Mouse (Mus musculus) megakaryocyte, adult 5-6 weeks (primary cell): ENCODE measurements around the gene Fxr2. TPM values are rescaled to one million over a fixed set of nuclear protein-coding genes. Genes with fewer than 3 reads are reported as not detected.

ENCODE experiments used
- total RNA-seq, 2 experiments: library from RNA; stranded (forward) in 1 of 2; stranded (reverse) in 1 of 2; fragments of 153-499, 151-499 nt in 1 of 2; fragments of 221-1000, 200-1000 nt in 1 of 2; gene quantifications; 2 replicates each; pipeline versions ENCODE4 v1.2.3 to v1.2.4; 2015 to 2017

Gene Fxr2
- total RNA-seq, 2 experiments from 2014 or later = 25.3 to 36.5 TPM

Other genes starting within 250 kb of the Fxr2 start
Only the 30 nearest of the 34 such genes appear.
- gene Tmem88, start 234.8 kb upstream of the Fxr2 start, total RNA-seq (2015) = 0.14 TPM in 1 of 2 replicates, not detected in the other
- 0.18 TPM in 1 of 2 replicates, not detected in the other for gene Tmem88, start 234.8 kb upstream of the Fxr2 start, total RNA-seq (2017)
- gene Kdm6b, start 219.3 kb upstream of the Fxr2 start, total RNA-seq (2015) = 27.1 and 29.0 TPM in 2 replicates
- gene Kdm6b, start 219.3 kb upstream of the Fxr2 start, total RNA-seq (2017) = 5.0 and 6.7 TPM in 2 replicates
- gene Dnah2, start 83.9 kb upstream of the Fxr2 start, total RNA-seq (2015) = 0.54 and 1.8 TPM in 2 replicates
- gene Dnah2, start 83.9 kb upstream of the Fxr2 start, total RNA-seq (2017) = 2.1 and 8.0 TPM in 2 replicates
- 0.11 TPM in 1 of 2 replicates, not detected in the other for gene Efnb3, start 72.8 kb upstream of the Fxr2 start, total RNA-seq (2015)
- gene Efnb3, start 72.8 kb upstream of the Fxr2 start, total RNA-seq (2017) = 0.45 TPM in 1 of 2 replicates, not detected in the other
- 11.8 and 12.2 TPM in 2 replicates for gene Wrap53, start 52.7 kb upstream of the Fxr2 start, total RNA-seq (2015)
- gene Wrap53, start 52.7 kb upstream of the Fxr2 start, total RNA-seq (2017) = 5.3 and 5.9 TPM in 2 replicates
- gene Trp53, start 52.6 kb upstream of the Fxr2 start, total RNA-seq (2015) = 59.2 and 64.7 TPM in 2 replicates
- 21.8 and 28.3 TPM in 2 replicates for gene Trp53, start 52.6 kb upstream of the Fxr2 start, total RNA-seq (2017)
- 0.91 and 2.2 TPM in 2 replicates for gene Atp1b2, start 27.0 kb upstream of the Fxr2 start, total RNA-seq (2015)
- gene Atp1b2, start 27.0 kb upstream of the Fxr2 start, total RNA-seq (2017) = 0.26 and 0.45 TPM in 2 replicates
- not detected in 2 replicates for gene Shbg, start 15.1 kb upstream of the Fxr2 start, total RNA-seq (2015)
- gene Shbg, start 15.1 kb upstream of the Fxr2 start, total RNA-seq (2017) = not detected in 2 replicates
- gene Sat2, start 11.0 kb upstream of the Fxr2 start, total RNA-seq (2015) = not detected in 2 replicates
- gene Sat2, start 11.0 kb upstream of the Fxr2 start, total RNA-seq (2017) = not detected in 2 replicates
- gene Sox15, start 22.3 kb downstream of the Fxr2 start, total RNA-seq (2015) = not detected in 2 replicates
- gene Sox15, start 22.3 kb downstream of the Fxr2 start, total RNA-seq (2017) = 0.22 TPM in 1 of 2 replicates, not detected in the other
- gene Mpdu1, start 29.7 kb downstream of the Fxr2 start, total RNA-seq (2015) = 34.9 and 40.9 TPM in 2 replicates
- gene Mpdu1, start 29.7 kb downstream of the Fxr2 start, total RNA-seq (2017) = 55.7 and 56.5 TPM in 2 replicates
- 302 and 304 TPM in 2 replicates for gene Cd68, start 33.2 kb downstream of the Fxr2 start, total RNA-seq (2015)
- 195 and 219 TPM in 2 replicates for gene Cd68, start 33.2 kb downstream of the Fxr2 start, total RNA-seq (2017)
- 457 and 494 TPM in 2 replicates for gene Eif4a1, start 39.4 kb downstream of the Fxr2 start, total RNA-seq (2015)
- 511 and 523 TPM in 2 replicates for gene Eif4a1, start 39.4 kb downstream of the Fxr2 start, total RNA-seq (2017)
- gene Senp3, start 49.1 kb downstream of the Fxr2 start, total RNA-seq (2015) = 94.3 and 104 TPM in 2 replicates
- gene Senp3, start 49.1 kb downstream of the Fxr2 start, total RNA-seq (2017) = 68.9 and 80.8 TPM in 2 replicates
- gene Tnfsf13, start 52.8 kb downstream of the Fxr2 start, total RNA-seq (2015) = 37.7 and 47.2 TPM in 2 replicates
- 74.3 and 78.9 TPM in 2 replicates for gene Tnfsf13, start 52.8 kb downstream of the Fxr2 start, total RNA-seq (2017)
- 25.5 and 25.9 TPM in 2 replicates for gene Tnfsf12, start 62.9 kb downstream of the Fxr2 start, total RNA-seq (2015)
- gene Tnfsf12, start 62.9 kb downstream of the Fxr2 start, total RNA-seq (2017) = 3.2 and 4.9 TPM in 2 replicates
- 11.6 and 13.6 TPM in 2 replicates for gene Tnfsfm13, start 63.1 kb downstream of the Fxr2 start, total RNA-seq (2015)
- 8.5 and 12.2 TPM in 2 replicates for gene Tnfsfm13, start 63.1 kb downstream of the Fxr2 start, total RNA-seq (2017)
- 116 and 118 TPM in 2 replicates for gene Polr2a, start 125.6 kb downstream of the Fxr2 start, total RNA-seq (2015)
- 38.6 and 42.9 TPM in 2 replicates for gene Polr2a, start 125.6 kb downstream of the Fxr2 start, total RNA-seq (2017)
- gene Slc35g3, start 129.0 kb downstream of the Fxr2 start, total RNA-seq (2015) = not detected in 2 replicates
- not detected in 2 replicates for gene Slc35g3, start 129.0 kb downstream of the Fxr2 start, total RNA-seq (2017)
- 1.6 and 2.6 TPM in 2 replicates for gene Zbtb4, start 132.9 kb downstream of the Fxr2 start, total RNA-seq (2015)
- gene Zbtb4, start 132.9 kb downstream of the Fxr2 start, total RNA-seq (2017) = 1.4 and 2.4 TPM in 2 replicates
- gene Chrnb1, start 163.0 kb downstream of the Fxr2 start, total RNA-seq (2015) = 0.32 and 0.36 TPM in 2 replicates
- gene Chrnb1, start 163.0 kb downstream of the Fxr2 start, total RNA-seq (2017) = 0.16 TPM in 1 of 2 replicates, not detected in the other
- gene Fgf11, start 168.9 kb downstream of the Fxr2 start, total RNA-seq (2015) = 0.14 TPM in 1 of 2 replicates, not detected in the other
- not detected in 2 replicates for gene Fgf11, start 168.9 kb downstream of the Fxr2 start, total RNA-seq (2017)
- gene Tmem102, start 172.6 kb downstream of the Fxr2 start, total RNA-seq (2015) = not detected in 2 replicates
- gene Tmem102, start 172.6 kb downstream of the Fxr2 start, total RNA-seq (2017) = not detected in 2 replicates
- gene Gm39566, start 182.3 kb downstream of the Fxr2 start, total RNA-seq (2015) = not detected in 2 replicates
- gene Gm39566, start 182.3 kb downstream of the Fxr2 start, total RNA-seq (2017) = not detected in 2 replicates
- not detected in 2 replicates for gene Spem2, start 185.5 kb downstream of the Fxr2 start, total RNA-seq (2015)
- not detected in 2 replicates for gene Spem2, start 185.5 kb downstream of the Fxr2 start, total RNA-seq (2017)
- gene Spem1, start 189.2 kb downstream of the Fxr2 start, total RNA-seq (2015) = not detected in 2 replicates
- not detected in 2 replicates for gene Spem1, start 189.2 kb downstream of the Fxr2 start, total RNA-seq (2017)
- gene Nlgn2, start 204.8 kb downstream of the Fxr2 start, total RNA-seq (2015) = 0.20 and 0.48 TPM in 2 replicates
- gene Nlgn2, start 204.8 kb downstream of the Fxr2 start, total RNA-seq (2017) = 0.16 and 0.88 TPM in 2 replicates
- gene Tmem256, start 205.5 kb downstream of the Fxr2 start, total RNA-seq (2015) = 217 and 226 TPM in 2 replicates
- gene Tmem256, start 205.5 kb downstream of the Fxr2 start, total RNA-seq (2017) = 117 and 158 TPM in 2 replicates
- 19.8 and 23.7 TPM in 2 replicates for gene Plscr3, start 213.4 kb downstream of the Fxr2 start, total RNA-seq (2015)
- 10.8 and 18.1 TPM in 2 replicates for gene Plscr3, start 213.4 kb downstream of the Fxr2 start, total RNA-seq (2017)
- gene Tnk1, start 225.7 kb downstream of the Fxr2 start, total RNA-seq (2015) = not detected in 2 replicates
- gene Tnk1, start 225.7 kb downstream of the Fxr2 start, total RNA-seq (2017) = 0.04 TPM in 1 of 2 replicates, not detected in the other